Mouse (Mus musculus) midbrain, embryonic 10.5 days (tissue): ENCODE measurements around the gene Adprh. TPM values are rescaled to one million over a fixed set of nuclear protein-coding genes. Genes with fewer than 3 reads are reported as not detected.

Experiments
- DNase-seq: peaks from one replicate; pipeline ENCODE4 v3.0.0-alpha.2; 2017; ENCODE audit warnings: low spot score
- H3K27ac ChIP-seq: fragments of 300-500 bp; sonication (generic); replicated peaks from 2 replicates; pipeline ENCODE4 v1.5.1; 2016; ENCODE audit warnings: mild to moderate bottlenecking
- H3K27me3 ChIP-seq: fragments of 300-500 bp; sonication (generic); 2 replicates; pipeline ENCODE4 v1.6.1; 2016; ENCODE audit warnings: low read depth, mild to moderate bottlenecking; ENCODE audit not compliant: poor library complexity, severe bottlenecking
- H3K36me3 ChIP-seq: fragments of 300-500 bp; sonication (generic); 2 replicates; pipeline ENCODE4 v1.6.1; 2016; ENCODE audit warnings: mild to moderate bottlenecking, moderate library complexity
- H3K4me1 ChIP-seq: fragments of 300-500 bp; sonication (generic); 2 replicates; pipeline ENCODE4 v1.6.1; 2016
- H3K4me3 ChIP-seq: fragments of 300-500 bp; sonication (generic); 2 replicates; pipeline ENCODE4 v1.5.1; 2016; ENCODE audit warnings: mild to moderate bottlenecking, moderate library complexity
- H3K9me3 ChIP-seq: fragments of 300-500 bp; sonication (generic); replicated peaks from 2 replicates; pipeline ENCODE4 v1.6.1; 2016; ENCODE audit warnings: mild to moderate bottlenecking
- WGBS: fragments of 180-500 bp; shearing (Covaris S2); methylation state at CpG from one replicate; pipeline ENCODE4 v1.1.7; 2016; 5-methylcytosine and 5-hydroxymethylcytosine counted together
- polyA plus RNA-seq: library from polyadenylated mRNA; unstranded; fragments of >200 nt; fragmentation: Nextera tagmentation; extraction: Ambion mirVana; gene quantifications from 2 replicates; pipeline ENCODE4 v1.2.1, GENCODE M21; 2016

Gene Adprh
- polyA plus RNA-seq, 1 experiment from 2014 or later, result 144 TPM

DNA sequence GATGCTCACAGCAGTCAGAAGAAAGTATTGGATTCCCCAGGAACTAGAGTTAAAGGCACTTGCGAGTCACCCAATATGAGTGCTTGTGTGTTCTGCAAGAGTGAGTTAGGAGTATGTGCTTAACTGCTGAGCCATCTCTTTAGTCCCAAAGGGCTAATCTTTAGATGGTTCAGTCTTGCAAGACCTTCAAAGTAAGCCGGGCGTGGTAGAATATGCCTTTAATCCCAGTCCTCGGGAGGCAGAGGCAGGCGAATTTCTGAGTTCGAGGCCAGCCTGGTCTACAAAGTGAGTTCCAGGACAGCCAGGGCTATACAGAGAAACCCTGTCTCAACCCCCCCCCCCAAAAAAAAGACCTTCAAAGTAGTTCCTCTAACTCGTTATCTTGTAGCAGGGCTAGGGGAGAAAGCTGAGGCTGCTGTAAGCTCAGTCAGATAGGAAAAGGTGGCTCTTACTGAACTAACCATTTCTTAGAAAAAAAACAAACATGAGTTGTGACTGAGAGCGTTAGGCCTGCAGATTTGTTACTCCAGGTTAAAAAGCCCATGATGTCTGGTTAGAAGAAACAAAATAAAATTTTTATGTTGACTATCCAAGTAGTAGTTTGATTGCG, 22.3 kb upstream of the Adprh start:
- WGBS, result 89% methylated on average over 9 of the region's 9 CpGs
- H3K27ac ChIP-seq, result no peak overlapping the region
- H3K4me3 ChIP-seq, result no peak overlapping the region
- H3K4me1 ChIP-seq, result peaks cover 11% of the 10 kb centered on the region
- no peaks in the 10 kb centered on the region for H3K36me3 ChIP-seq
- DNase-seq, result no peak
- peaks cover 11% of the 10 kb centered on the region; the same call in 1 of the 2 replicates for H3K27me3 ChIP-seq
- no peaks in the 10 kb centered on the region for H3K9me3 ChIP-seq

DNA sequence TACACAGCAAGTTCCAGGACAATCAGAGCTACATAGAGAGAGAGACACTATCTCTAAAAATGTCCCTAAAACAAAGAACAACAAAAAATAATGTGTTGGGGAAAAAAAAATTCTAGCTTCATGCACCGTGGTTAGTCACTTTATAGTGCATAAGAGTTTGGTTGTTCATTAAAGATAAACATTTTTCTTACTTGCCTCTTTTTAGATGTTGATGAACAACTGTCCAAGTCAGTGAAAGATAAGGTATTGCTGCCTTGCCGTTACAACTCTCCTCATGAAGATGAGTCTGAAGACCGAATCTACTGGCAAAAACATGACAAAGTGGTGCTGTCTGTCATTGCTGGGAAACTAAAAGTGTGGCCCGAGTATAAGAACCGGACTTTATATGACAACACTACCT, 21.2 kb upstream of the Adprh start:
- Histone ChIP-seq H3K27ac (no peak overlapping the region), H3K27me3 (peaks cover 11% of the 10 kb centered on the region; the same call in 1 of the 2 replicates), H3K4me3 (no peak overlapping the region), H3K36me3 (no peaks in the 10 kb centered on the region), H3K4me1 (peaks cover 11% of the 10 kb centered on the region), H3K9me3 (no peaks in the 10 kb centered on the region)
- no peak for DNase-seq
- 91% methylated on average over 5 of the region's 5 CpGs for WGBS

DNA sequence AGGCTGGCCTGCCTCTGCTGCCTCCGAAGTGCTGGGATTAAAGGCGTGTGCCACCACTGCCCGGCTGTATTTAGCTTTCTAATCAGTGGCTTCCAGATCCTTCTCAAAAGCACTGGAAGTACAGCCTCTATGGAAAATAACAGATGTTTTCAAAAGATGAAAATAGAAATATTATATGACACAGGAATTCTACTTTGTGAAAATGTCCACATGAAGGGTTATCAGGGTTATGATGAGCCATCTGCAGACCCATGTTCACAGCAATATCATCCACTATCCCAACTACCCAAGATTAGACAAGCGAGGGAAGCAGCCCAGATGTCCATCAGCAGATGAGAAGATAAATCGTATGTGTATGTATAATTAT, 20.0 kb upstream of the Adprh start:
- DNase-seq, result no peak
- 91% methylated on average over 5 of the region's 5 CpGs for WGBS

DNA sequence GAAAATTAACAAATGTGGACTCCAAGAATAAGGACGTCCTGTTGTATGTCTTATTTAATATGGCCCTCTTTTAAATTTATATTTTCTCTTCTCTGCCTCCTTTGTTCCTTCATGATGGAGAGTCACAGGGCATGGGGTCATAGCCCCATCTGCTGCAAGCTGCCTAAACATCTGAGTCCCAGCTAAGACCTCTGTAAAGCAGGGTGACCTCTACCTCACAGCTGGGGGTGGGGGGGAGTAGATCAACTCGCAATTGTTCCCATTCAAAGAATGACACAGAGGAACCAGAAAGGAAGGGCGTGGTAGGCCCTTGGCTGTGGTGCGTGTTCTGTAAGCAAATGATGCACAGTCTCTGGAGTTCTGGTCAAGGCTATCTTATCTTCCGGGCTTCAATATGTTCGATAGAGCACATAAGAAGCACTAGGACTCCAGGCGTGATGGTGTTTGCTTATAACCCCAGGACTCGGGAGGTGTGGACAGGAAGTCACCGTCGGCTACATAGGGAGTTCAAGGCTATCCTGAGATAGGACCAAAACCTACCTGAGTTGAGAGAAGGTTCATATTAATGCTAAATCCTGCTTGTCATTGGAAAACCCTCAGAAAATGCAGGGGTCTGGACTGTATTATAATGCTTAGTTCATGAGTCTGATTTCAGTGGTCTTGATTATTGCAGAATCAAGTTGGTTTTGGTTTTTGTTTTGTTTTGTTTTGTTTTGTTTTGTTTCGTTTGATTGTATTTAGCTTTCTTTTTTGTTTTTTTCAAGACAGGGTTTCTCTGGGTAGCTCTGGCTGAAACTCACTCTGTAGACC, 19.4 kb upstream of the Adprh start:
- Histone ChIP-seq H3K27me3 (peaks cover 6% of the 10 kb centered on the region; the same call in 1 of the 2 replicates), H3K9me3 (no peaks in the 10 kb centered on the region), H3K27ac (no peak overlapping the region), H3K36me3 (no peaks in the 10 kb centered on the region), H3K4me3 (no peak overlapping the region), H3K4me1 (peaks cover 8% of the 10 kb centered on the region)
- 80% methylated on average over 11 of the region's 11 CpGs for WGBS
- DNase-seq, result peak; percentile 16

More for the DNA sequence above, 20.0 kb upstream of the Adprh start:
- Histone ChIP-seq H3K27me3 (peaks cover 11% of the 10 kb centered on the region; the same call in 1 of the 2 replicates), H3K9me3 (no peaks in the 10 kb centered on the region), H3K36me3 (no peaks in the 10 kb centered on the region), H3K4me1 (peaks cover 11% of the 10 kb centered on the region), H3K27ac (no peak overlapping the region), H3K4me3 (no peak overlapping the region)

DNA sequence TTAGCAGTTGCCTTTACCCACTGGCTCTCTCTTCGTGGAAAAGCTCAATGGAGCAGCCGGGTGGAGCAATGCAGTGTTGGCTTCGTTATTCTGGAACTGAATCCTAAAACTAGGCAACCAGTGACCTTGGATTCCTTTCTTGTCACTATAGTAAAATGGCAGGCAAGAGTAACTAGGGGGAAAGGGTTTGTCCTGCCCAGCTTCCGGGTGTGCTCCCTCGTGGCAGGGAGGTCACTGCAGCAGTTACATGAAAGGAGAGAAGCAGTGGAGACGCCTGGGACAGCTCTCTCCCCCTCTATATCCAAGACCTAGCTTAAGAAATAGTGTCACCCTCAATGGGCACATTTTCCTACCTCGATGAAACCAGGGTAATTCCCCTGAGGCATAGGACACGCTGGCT, 16.9 kb upstream of the Adprh start:
- Histone ChIP-seq H3K27ac (no peak overlapping the region), H3K27me3 (no peaks in the 10 kb centered on the region), H3K9me3 (no peaks in the 10 kb centered on the region), H3K4me3 (no peak overlapping the region), H3K4me1 (no peaks in the 10 kb centered on the region), H3K36me3 (no peaks in the 10 kb centered on the region)
- no peak for DNase-seq
- WGBS, result 79% methylated on average over 8 of the region's 8 CpGs

DNA sequence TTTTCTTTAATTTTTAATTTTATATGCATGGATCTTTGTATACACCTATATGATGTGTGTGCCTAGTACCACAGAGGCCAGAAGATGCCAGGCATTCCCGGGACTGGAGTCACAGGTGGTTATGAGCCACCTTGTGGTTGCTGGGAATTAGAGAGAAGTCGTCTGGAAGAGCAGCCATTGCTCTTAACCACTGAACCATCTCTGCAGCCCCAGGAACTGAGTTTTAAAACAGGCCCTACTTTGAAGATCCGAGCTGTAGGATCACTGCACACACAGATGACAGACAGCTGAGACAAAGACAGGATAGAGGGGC, 16.2 kb upstream of the Adprh start:
- DNase-seq, result no peak
- H3K27ac ChIP-seq, result no peak overlapping the region
- WGBS, result 35% methylated on average over 3 of the region's 3 CpGs

DNA sequence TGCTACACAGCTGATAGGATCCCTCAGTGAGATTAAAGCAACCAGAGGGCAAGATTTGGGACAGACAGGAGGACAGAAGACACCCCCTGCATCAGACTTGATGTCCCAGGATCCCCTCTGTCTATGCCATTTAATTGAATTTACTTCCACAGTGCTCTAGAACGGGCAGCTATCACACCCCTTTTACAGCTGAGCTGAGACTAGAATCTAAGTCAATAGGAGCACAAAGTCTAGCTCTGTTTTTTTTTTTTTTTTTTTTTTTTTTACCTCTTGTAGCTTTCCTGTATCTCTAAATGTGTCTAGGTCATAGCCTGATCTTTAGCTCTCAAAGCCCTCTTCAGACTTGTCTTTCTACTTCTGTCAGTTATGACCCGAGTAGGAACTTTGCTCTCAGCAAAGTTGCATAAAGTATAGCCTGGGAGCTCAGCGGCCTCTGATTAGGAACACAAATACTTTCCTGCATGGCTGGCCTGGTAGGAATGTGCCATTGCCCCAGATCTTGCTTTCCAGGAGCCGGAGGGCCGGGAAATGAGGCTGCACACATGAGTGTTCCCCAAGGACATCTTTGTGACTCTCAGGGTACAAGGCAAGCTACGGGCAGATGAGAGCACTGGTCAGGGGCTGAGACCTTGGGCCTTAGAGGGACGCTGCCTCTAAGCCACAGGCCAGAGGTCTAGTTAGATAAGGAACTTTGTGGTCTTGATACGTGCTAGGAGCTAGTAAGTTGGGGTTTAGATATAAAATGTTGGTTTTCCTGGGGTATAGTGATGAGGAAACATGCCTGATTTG, 15.6 kb upstream of the Adprh start:
- Histone ChIP-seq H3K36me3 (no peaks in the 10 kb centered on the region), H3K9me3 (no peaks in the 10 kb centered on the region), H3K4me3 (no peak overlapping the region), H3K27ac (no peak overlapping the region), H3K27me3 (no peaks in the 10 kb centered on the region), H3K4me1 (no peaks in the 10 kb centered on the region)
- 84% methylated on average over 8 of the region's 8 CpGs for WGBS
- DNase-seq, result no peak

More for the DNA sequence above, 16.2 kb upstream of the Adprh start:
- Histone ChIP-seq H3K9me3 (no peaks in the 10 kb centered on the region), H3K4me3 (no peak overlapping the region), H3K4me1 (no peaks in the 10 kb centered on the region), H3K27me3 (no peaks in the 10 kb centered on the region), H3K36me3 (no peaks in the 10 kb centered on the region)

DNA sequence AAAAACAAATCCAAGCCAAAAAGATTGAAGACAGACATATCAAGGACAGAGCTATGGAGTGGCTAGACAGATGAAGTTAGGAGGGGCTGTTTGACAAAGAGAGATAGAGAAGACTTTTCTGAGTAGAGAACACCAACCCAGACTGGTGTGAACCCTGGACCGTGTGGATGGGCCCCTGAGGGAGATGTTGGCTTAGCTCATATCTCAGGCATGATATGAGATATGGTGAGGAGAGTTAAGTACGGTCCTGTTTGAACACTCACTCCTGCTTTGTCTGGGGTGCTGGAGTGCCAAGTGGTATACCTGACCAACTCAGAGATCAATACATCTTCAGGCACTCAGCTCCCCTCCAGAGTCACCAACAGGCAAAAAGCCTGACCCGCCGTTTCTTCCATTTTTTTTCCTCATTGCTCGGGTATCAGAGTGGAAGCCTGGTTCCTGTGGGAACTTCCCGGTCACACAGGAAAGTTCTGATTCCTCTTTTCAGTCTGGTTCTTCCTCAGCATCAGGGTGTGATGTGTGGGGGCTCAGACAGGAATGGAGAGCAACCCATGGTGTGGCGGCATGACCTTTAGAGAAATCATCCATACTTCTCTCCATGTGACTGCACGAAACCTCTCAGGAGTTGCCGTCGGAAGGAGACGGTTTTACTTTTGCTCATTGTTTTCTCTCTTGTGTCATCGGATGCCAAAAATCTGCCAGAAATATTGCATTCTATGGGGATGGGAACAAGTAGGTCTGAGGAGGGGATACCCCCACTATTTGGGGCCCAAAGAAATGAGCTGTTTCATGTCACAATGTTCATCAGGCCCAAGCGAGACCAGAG, 14.8 kb upstream of the Adprh start:
- H3K4me3 ChIP-seq, result no peak overlapping the region
- H3K27me3 ChIP-seq, result no peaks in the 10 kb centered on the region
- 91% methylated on average over 13 of the region's 13 CpGs for WGBS
- no peaks in the 10 kb centered on the region for H3K36me3 ChIP-seq
- no peak for DNase-seq
- no peak overlapping the region for H3K27ac ChIP-seq
- H3K4me1 ChIP-seq, result no peaks in the 10 kb centered on the region
- no peaks in the 10 kb centered on the region for H3K9me3 ChIP-seq

DNA sequence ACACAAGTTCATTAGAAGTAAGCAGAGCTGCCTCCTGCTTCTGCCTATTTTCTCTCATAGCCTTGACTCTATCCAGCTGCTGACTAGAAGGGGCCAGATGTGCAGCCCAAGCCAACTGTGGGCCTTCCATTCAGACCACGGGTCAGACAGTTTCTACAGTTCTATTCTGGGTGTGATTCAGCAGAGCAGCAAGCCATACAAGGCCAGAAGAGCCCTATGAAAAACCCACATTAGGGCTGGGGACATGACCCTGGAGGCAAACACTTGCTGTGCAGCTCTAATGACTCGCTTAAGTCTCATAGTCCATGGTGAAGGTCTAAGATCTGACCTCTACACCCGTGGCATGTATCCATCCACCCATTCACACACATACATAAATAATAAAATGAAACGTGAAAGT, 13.6 kb upstream of the Adprh start:
- 83% methylated on average over 4 of the region's 4 CpGs for WGBS

DNA sequence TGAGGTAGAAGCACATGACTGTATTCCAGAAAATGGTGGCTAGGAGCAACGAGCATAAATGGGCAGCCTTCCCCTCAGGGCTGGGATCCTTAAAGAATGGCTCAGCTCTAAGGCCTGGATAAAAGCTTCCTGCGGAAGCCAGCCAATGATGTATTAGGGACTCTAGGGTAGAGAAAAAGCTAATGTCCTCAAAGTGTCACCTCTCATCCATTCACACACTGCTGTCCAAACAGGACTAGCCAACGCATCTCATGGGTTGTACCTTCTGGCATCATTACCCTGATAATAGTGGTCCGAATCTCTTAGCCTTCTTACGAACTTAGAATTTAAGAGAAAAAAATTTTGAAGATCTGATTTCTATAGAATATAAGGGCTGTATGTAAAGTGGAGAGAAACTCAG, 10.8 kb upstream of the Adprh start:
- no peak for DNase-seq
- Histone ChIP-seq H3K9me3 (no peaks in the 10 kb centered on the region), H3K36me3 (no peaks in the 10 kb centered on the region), H3K27ac (no peak overlapping the region), H3K4me1 (no peaks in the 10 kb centered on the region), H3K27me3 (no peaks in the 10 kb centered on the region), H3K4me3 (no peak overlapping the region)
- WGBS, result 92% methylated on average over 5 of the region's 5 CpGs

More for the DNA sequence above, 13.6 kb upstream of the Adprh start:
- H3K27me3 ChIP-seq, result no peaks in the 10 kb centered on the region
- no peaks in the 10 kb centered on the region for H3K9me3 ChIP-seq
- no peaks in the 10 kb centered on the region for H3K4me1 ChIP-seq
- H3K4me3 ChIP-seq, result no peak overlapping the region
- H3K36me3 ChIP-seq, result no peaks in the 10 kb centered on the region
- DNase-seq, result no peak
- H3K27ac ChIP-seq, result no peak overlapping the region

DNA sequence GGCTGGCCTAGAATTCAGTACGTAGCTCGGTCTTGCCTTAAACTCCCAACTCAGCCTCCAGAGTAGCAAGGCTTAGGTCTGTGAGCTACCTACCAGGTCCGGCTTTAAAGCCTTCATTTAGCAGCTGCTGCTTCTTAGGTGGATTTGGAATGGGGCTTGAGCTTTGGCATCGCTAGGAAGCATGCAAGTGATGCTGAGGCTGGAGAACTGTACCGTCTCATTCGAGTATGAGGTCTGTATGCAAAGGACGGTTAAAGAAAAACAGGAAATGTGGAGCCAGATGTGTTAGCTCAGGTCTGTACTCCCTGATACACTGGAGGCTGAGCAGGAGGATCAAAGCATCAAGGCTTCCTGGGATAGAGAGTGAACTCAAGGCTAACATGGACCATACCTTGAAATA, 9.7 kb upstream of the Adprh start:
- no peaks in the 10 kb centered on the region for H3K36me3 ChIP-seq
- 89% methylated on average over 7 of the region's 7 CpGs for WGBS

DNA sequence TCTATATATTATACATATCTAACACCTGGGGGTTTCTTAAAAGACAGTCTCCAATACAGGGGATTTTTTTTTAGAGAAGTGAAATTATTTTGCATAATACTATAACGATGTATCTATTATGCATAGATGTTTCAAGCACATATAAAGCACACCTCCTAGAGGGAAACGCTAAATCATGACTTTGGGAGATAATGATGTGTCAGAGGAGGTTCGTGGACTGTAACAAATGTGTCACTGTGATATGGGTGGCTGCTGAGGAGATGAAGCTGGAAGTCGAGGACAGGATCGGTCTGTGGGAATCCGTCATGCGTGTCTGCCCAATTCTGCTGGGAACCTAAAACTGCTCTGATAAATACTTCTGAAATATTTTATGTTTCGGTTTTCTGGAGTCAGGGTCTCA, 9.2 kb upstream of the Adprh start:
- Histone ChIP-seq H3K4me1 (no peaks in the 10 kb centered on the region), H3K9me3 (no peaks in the 10 kb centered on the region), H3K27ac (no peak overlapping the region), H3K36me3 (no peaks in the 10 kb centered on the region), H3K4me3 (no peak overlapping the region), H3K27me3 (no peaks in the 10 kb centered on the region)
- WGBS, result 86% methylated on average over 8 of the region's 8 CpGs
- DNase-seq, result no peak

More for the DNA sequence above, 9.7 kb upstream of the Adprh start:
- H3K27ac ChIP-seq, result no peak overlapping the region
- no peaks in the 10 kb centered on the region for H3K27me3 ChIP-seq
- DNase-seq, result no peak
- H3K4me1 ChIP-seq, result no peaks in the 10 kb centered on the region
- no peaks in the 10 kb centered on the region for H3K9me3 ChIP-seq
- no peak overlapping the region for H3K4me3 ChIP-seq
